Mouse (Mus musculus) CH12.LX (cell line): Measurements from ENCODE around the gene Fn1.

Source experiments
- BHLHE40 ChIP-seq: IDR thresholded peaks from 2 replicates; pipeline ENCODE4 v1.6.1; 2011; ENCODE audit warnings: mild to moderate bottlenecking, low read depth, low read length, improper control_type of control experiment
- CTCF ChIP-seq, 2 experiments: IDR thresholded peaks in 1 of 2; conservative IDR thresholded peaks in 1 of 2; 2 replicates each; pipeline ENCODE4 v1.5.1; 2011 to 2012; ENCODE audit warnings: low read depth in 2 of 2, low read length in 2 of 2, improper control_type of control experiment in 1 of 2, inconsistent platforms in 1 of 2, mild to moderate bottlenecking in 1 of 2, moderate library complexity in 1 of 2
- ELF1 ChIP-seq: IDR thresholded peaks from 2 replicates; pipeline ENCODE4 v1.6.1; 2014; ENCODE audit warnings: low read depth, mild to moderate bottlenecking, inconsistent platforms, low read length, improper control_type of control experiment
- ETS1 ChIP-seq: conservative IDR thresholded peaks from 2 replicates; pipeline ENCODE4 v1.6.1; 2012; ENCODE audit warnings: low read depth, mild to moderate bottlenecking, inconsistent platforms, low read length, improper control_type of control experiment, moderate library complexity
- MAFK ChIP-seq: IDR thresholded peaks from 2 replicates; pipeline ENCODE4 v1.6.1; 2011; ENCODE audit warnings: low read length, improper control_type of control experiment; ENCODE audit not compliant: insufficient replicate concordance
- MAX ChIP-seq: IDR thresholded peaks from 2 replicates; pipeline ENCODE4 v1.6.1; 2011; ENCODE audit warnings: low read length, improper control_type of control experiment
- MAZ ChIP-seq: IDR thresholded peaks from 2 replicates; pipeline ENCODE4 v1.6.1; 2012; ENCODE audit warnings: low read depth, mild to moderate bottlenecking, inconsistent platforms, low read length, improper control_type of control experiment, moderate library complexity
- POLR2A ChIP-seq: IDR thresholded peaks from 2 replicates; pipeline ENCODE4 v1.6.1; 2011; ENCODE audit warnings: low read depth, mild to moderate bottlenecking, improper control_type of control experiment, low read length
- RCOR1 ChIP-seq: conservative IDR thresholded peaks from 2 replicates; pipeline ENCODE4 v1.6.1; 2012; ENCODE audit warnings: low read depth, mild to moderate bottlenecking, inconsistent platforms, low read length, improper control_type of control experiment
- UBTF ChIP-seq: IDR thresholded peaks from 2 replicates; pipeline ENCODE4 v1.6.1; 2012; ENCODE audit warnings: low read depth, mild to moderate bottlenecking, inconsistent platforms, low read length, improper control_type of control experiment, moderate library complexity
- USF1 ChIP-seq: IDR thresholded peaks from 2 replicates; pipeline ENCODE4 v1.6.1; 2014; ENCODE audit warnings: low read depth, mild to moderate bottlenecking, inconsistent platforms, low read length, improper control_type of control experiment

DNA sequence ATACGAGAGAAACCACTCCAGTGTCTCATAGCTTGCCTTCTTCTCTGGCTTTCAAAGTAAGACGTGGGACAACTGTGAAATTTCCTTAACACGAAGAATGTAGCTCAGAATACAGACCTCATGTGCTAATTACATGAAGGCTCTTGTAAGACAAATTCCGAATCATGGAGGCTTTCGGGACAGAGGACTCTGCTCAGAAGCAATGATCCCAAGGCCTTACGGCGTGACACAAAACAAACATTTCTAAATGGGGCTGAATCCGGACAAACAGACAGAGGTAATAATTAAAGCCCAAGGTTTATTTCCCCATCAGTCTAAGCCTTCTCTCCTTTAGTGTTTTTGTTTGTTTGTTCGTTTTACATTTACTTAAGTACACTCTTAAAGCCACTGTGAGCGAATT lies 20.6 kb downstream of the Fn1 start:
- TF ChIP-seq CTCF (conservative IDR thresholded peaks at IDR 0.05 in 1 of 2, IDR thresholded peaks at IDR 0.05 in 1 of 2; ENCODE audit: low read depth in 2 of 2, low read length in 2 of 2) (no peak), ETS1 (no peak), POLR2A (no peak), RCOR1 (no peak), UBTF (no peak), USF1 (no peak), ELF1 (no peak), MAZ (no peak), MAFK (no peak), BHLHE40 (no peak), MAX (no peak)
